Mouse (Mus musculus) ES-E14 (cell line): ENCODE measurements around the gene Kctd3.

Source experiments
- CHD2 ChIP-seq: IDR thresholded peaks from 2 replicates; pipeline ENCODE4 v1.6.1; 2014; ENCODE audit warnings: mild to moderate bottlenecking, low read depth, low read length, inconsistent platforms
- HCFC1 ChIP-seq: IDR thresholded peaks from 2 replicates; pipeline ENCODE4 v1.6.1; 2012; ENCODE audit warnings: low read length, inconsistent platforms, borderline replicate concordance; ENCODE audit not compliant: insufficient read depth
- ZC3H11A ChIP-seq: IDR thresholded peaks from 2 replicates; pipeline ENCODE4 v1.6.1; 2012; ENCODE audit warnings: low read depth, mild to moderate bottlenecking, inconsistent platforms, low read length, borderline replicate concordance

GRCm38 (mm10) chr1:188993218-188993617 is 14.4 kb downstream of the Kctd3 start:
- TF ChIP-seq HCFC1: no peak
- no peak for TF ChIP-seq ZC3H11A
- TF ChIP-seq CHD2: no peak
